Mouse (Mus musculus) limb, embryonic 11.5 days (tissue): ENCODE data around the gene Esyt3. TPM values are rescaled to one million over a fixed set of nuclear protein-coding genes. Genes with fewer than 3 reads are reported as not detected.

Source experiments
- ATAC-seq: fragments of 200-750 bp; cut with Nextera tagmentation; 2 replicates; pipeline ENCODE4 v1.8.0; 2017; ENCODE audit warnings: low read depth; ENCODE audit not compliant: insufficient number of reproducible peaks, low FRiP score, low TSS enrichment
- DNase-seq: peaks from one replicate; pipeline ENCODE4 v3.0.0-alpha.2; 2015; ENCODE audit warnings: low spot score
- H3K27ac ChIP-seq: fragments of 300-500 bp; sonication (generic); replicated peaks from 2 replicates; pipeline ENCODE4 v1.5.1; 2014; ENCODE audit warnings: low read depth, mild to moderate bottlenecking, low read length
- H3K27me3 ChIP-seq: fragments of 300-500 bp; sonication (generic); 2 replicates; pipeline ENCODE4 v1.6.1; 2014; ENCODE audit warnings: mild to moderate bottlenecking, low read length, mixed read lengths; ENCODE audit not compliant: control insufficient read depth, insufficient read depth
- H3K36me3 ChIP-seq: fragments of 300-500 bp; sonication (generic); 2 replicates; pipeline ENCODE4 v1.6.1; 2014; ENCODE audit warnings: mild to moderate bottlenecking, low read length, moderate library complexity, mixed read lengths; ENCODE audit not compliant: control insufficient read depth, insufficient read depth
- H3K4me1 ChIP-seq: fragments of 300-500 bp; sonication (generic); 2 replicates; pipeline ENCODE4 v1.6.1; 2014; ENCODE audit warnings: low read length, mixed read lengths; ENCODE audit not compliant: control insufficient read depth, insufficient read depth
- H3K4me2 ChIP-seq: fragments of 300-500 bp; sonication (generic); 2 replicates; pipeline ENCODE4 v1.6.1; 2014; ENCODE audit warnings: low read depth, mild to moderate bottlenecking, moderate library complexity; ENCODE audit not compliant: severe bottlenecking
- H3K4me3 ChIP-seq: fragments of 300-500 bp; sonication (generic); 2 replicates; pipeline ENCODE4 v1.5.1; 2014; ENCODE audit warnings: low read depth, low read length
- H3K9ac ChIP-seq: fragments of 300-500 bp; sonication (generic); 2 replicates; pipeline ENCODE4 v1.6.1; 2014; ENCODE audit warnings: mild to moderate bottlenecking, low read length
- H3K9me3 ChIP-seq: fragments of 300-500 bp; sonication (generic); 2 replicates; pipeline ENCODE4 v1.6.1; 2016; ENCODE audit warnings: low read length; ENCODE audit not compliant: control insufficient read depth
- WGBS: fragments of 180-500 bp; shearing (Covaris S2); extraction: QIAGEN DNeasy Blood & Tissue Kit; methylation state at CpG from one replicate; pipeline ENCODE4 v1.1.7; 2014; 5-methylcytosine and 5-hydroxymethylcytosine counted together
- polyA plus RNA-seq: library from polyadenylated mRNA; unstranded; fragments of >200 nt; fragmentation: Nextera tagmentation; extraction: Ambion mirVana; gene quantifications from 2 replicates; pipeline ENCODE4 v1.2.1, GENCODE M21; 2014

Gene Esyt3
- polyA plus RNA-seq = 0.13 and 0.34 TPM in 2 replicates

DNA sequence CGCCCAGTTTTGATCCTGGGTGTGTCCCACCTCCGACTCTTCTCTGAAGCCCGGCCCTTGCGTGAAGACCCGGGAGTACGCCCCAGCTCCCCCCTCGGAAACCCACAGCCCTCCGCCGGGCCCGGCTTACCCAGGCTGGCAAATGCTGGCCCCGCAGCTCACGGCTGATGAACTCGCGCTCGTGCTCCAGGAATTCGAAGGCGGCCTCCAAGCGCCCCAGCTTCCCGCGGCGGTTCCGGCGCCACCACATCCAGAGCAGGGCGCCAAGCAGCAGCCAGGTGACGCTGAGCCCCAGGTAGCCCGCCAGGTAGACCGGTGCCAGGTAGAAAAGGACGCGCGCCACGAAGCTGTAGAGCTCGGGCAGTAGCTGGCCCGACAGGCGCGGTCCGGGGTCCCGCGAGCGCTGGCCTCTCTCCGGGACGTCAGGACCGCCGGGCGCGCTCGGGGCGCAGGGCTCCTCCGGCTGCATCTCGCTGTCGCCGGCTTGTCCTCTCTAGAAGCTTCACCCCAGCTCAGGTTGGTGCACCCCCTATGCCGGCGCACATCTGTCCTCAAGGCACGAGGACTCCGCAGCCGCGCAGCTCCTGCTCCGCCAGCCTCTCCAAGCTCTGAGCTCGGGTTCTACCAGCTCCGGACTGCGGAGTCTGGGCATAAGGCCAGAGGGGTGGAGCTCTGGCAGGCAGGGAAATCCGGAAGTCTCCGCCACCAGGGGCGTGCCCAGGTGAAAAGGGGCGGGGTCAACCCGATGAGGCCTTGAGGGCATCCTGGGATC is at the start of gene Esyt3:
TSS of gene Esyt3 (minus strand) at position 637 of the 772 bp plus-strand sequence.
- Histone ChIP-seq H3K27me3 (peaks cover 36% of the 10 kb centered on the region), H3K36me3 (no peaks in the 10 kb centered on the region), H3K27ac (no peak within 1 kb of the TSS), H3K4me2 (peak within 1 kb of the TSS; percentile 89), H3K9me3 (no peaks in the 10 kb centered on the region), H3K4me3 (peak within 1 kb of the TSS; percentile 39), H3K9ac (peak within 1 kb of the TSS; percentile 34; the same call in 1 of the 2 replicates), H3K4me1 (peaks cover 6% of the 10 kb centered on the region; the same call in 1 of the 2 replicates)
- ATAC-seq (peak; percentile 61; the same call in 1 of the 2 replicates), DNase-seq (peak; percentile 62)
- WGBS = under 1% methylated on average over 58 of the region's 66 CpGs

DNA sequence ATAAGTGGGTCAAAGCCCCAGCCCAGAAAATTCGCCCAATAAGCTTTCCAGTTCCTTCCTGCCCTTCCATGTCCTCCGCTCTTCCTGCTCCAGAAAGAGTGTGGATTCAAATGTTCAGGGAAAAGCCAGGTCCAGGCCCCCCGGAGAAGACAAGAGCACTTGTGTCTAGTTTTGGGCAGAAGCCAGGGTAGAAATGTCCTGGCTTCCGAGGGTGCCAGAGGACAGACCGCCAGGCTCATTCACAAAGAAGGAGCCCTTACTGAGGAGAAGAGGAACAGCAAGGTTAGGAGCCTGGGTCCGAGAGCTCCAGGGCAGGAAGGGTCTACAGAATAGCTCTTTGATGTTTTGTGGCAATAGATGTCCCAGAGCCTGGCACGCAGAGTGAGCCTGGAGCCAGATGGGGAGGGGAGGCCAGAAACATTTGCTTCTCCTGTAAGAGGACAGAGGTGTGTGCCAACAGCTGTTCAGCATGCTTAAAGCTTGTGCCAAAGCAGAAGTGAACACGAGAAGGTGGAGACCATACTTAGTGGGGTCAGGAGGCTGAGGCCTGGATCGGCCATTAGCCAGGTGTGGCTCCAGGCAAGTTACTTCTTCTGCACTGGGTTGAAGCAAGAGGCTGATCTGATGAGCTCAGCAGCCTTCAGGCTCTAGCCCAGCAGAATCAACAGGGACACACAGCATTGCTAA is 43.1 kb upstream of the Esyt3 start:
- Histone ChIP-seq H3K4me1 (no peaks in the 10 kb centered on the region), H3K27me3 (no peaks in the 10 kb centered on the region), H3K27ac (no peak overlapping the region), H3K4me2 (no peak overlapping the region), H3K9ac (no peak overlapping the region), H3K36me3 (no peaks in the 10 kb centered on the region), H3K4me3 (no peak overlapping the region), H3K9me3 (no peaks in the 10 kb centered on the region)
- WGBS = 76% methylated on average over 9 of the region's 9 CpGs
- no peak for DNase-seq
- no peak for ATAC-seq

DNA sequence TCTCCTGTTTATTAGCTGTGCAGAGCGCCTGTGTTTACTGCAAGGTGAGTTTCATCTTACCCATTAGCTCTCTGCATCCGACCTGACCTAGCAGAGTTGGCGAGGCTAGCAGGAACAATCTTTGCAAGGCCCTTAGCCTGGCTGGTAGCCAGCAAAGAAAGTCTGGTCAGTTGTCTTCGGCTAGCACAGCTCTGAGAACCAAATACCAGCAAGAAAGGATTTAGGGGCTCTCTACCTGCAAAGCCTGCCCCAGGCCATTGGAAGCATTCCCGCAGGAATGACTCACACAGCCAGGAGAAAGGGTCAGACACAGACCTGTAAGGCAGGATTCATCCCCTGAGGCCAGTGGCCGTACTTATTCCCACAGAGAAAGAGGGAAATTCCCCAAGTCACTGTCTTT is 42.4 kb upstream of the Esyt3 start:
- no peaks in the 10 kb centered on the region for H3K27me3 ChIP-seq
- no peaks in the 10 kb centered on the region for H3K4me1 ChIP-seq
- no peak overlapping the region for H3K4me3 ChIP-seq
- H3K27ac ChIP-seq = no peak overlapping the region
- no peak overlapping the region for H3K9ac ChIP-seq
- ATAC-seq = no peak
- 69% methylated on average over 6 of the region's 6 CpGs for WGBS
- H3K4me2 ChIP-seq = no peak overlapping the region
- H3K36me3 ChIP-seq = no peaks in the 10 kb centered on the region
- H3K9me3 ChIP-seq = no peaks in the 10 kb centered on the region
- no peak for DNase-seq

GRCm38 (mm10) chr9:99397056-99397815 is 38.9 kb upstream of the Esyt3 start:
- DNase-seq = no peak
- H3K9me3 ChIP-seq = no peaks in the 10 kb centered on the region
- H3K4me2 ChIP-seq = no peak overlapping the region
- ATAC-seq = no peak
- H3K4me1 ChIP-seq = no peaks in the 10 kb centered on the region
- H3K27me3 ChIP-seq = no peaks in the 10 kb centered on the region
- no peak overlapping the region for H3K9ac ChIP-seq
- H3K36me3 ChIP-seq = no peaks in the 10 kb centered on the region
- no peak overlapping the region for H3K27ac ChIP-seq
- WGBS = 86% methylated on average over 13 of the region's 13 CpGs
- H3K4me3 ChIP-seq = no peak overlapping the region

- no peak overlapping the region for H3K4me3 ChIP-seq
- no peak for DNase-seq
- no peaks in the 10 kb centered on the region for H3K36me3 ChIP-seq
- H3K9ac ChIP-seq = no peak overlapping the region
- ATAC-seq = 0 out of 2 replicates have a peak, but pooled peaks have one; percentile 32
- no peak overlapping the region for H3K4me2 ChIP-seq
- WGBS = 87% methylated on average over 11 of the region's 11 CpGs
- H3K9me3 ChIP-seq = no peaks in the 10 kb centered on the region
- H3K4me1 ChIP-seq = no peaks in the 10 kb centered on the region
- H3K27me3 ChIP-seq = no peaks in the 10 kb centered on the region
- no peak overlapping the region for H3K27ac ChIP-seq
These were observed 36.0 kb upstream of the Esyt3 start for GRCm38 (mm10) chr9:99394366-99394765.

DNA sequence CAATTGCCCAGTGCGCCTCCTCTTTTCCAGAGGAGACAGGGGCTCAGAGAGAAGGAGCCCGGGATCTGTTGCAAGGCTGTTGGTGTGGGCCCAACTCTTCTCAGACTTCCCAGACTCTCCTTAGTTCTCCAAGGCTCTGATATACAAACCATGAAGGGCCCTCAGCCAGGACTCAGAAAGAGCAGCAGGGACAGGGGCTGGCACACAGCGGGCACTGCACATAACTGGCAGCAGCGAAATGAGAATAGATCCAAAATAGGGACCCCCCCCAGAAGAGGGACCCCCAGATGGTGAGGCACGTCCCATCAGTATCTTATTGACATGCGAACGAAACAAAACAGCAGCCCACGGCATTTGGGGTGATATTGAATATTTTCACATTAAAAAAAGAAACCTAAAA is 34.8 kb upstream of the Esyt3 start:
- Histone ChIP-seq H3K27me3 (no peaks in the 10 kb centered on the region), H3K36me3 (no peaks in the 10 kb centered on the region), H3K9me3 (no peaks in the 10 kb centered on the region), H3K4me1 (no peaks in the 10 kb centered on the region), H3K4me2 (no peak overlapping the region), H3K4me3 (no peak overlapping the region), H3K9ac (no peak overlapping the region), H3K27ac (no peak overlapping the region)
- 93% methylated on average over 8 of the region's 8 CpGs for WGBS
- no peak for DNase-seq
- no peak for ATAC-seq

DNA sequence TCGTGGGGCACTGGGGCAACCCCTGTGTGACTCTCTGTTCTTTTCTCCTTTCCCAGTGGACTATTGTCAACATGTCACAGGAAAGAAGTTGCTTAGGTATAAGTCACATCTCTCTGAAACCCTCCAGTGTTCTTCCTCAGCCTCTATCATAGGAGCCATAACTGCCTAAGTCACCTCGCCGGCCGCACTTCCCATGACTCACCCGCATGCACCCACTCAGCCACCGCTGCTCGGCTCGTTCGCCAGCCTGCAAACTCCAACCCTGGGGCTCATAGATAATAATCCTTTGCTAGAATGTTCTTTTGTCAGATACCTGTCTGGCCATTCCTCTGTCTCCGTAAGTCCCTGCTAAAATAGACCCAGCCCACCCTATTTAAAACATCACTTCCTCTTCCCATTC is 33.2 kb upstream of the Esyt3 start:
- no peak overlapping the region for H3K4me2 ChIP-seq
- no peaks in the 10 kb centered on the region for H3K36me3 ChIP-seq
- H3K4me3 ChIP-seq = no peak overlapping the region
- H3K27me3 ChIP-seq = no peaks in the 10 kb centered on the region
- no peak for ATAC-seq
- 97% methylated on average over 10 of the region's 10 CpGs for WGBS
- H3K9me3 ChIP-seq = no peaks in the 10 kb centered on the region
- H3K27ac ChIP-seq = no peak overlapping the region
- H3K4me1 ChIP-seq = no peaks in the 10 kb centered on the region
- no peak overlapping the region for H3K9ac ChIP-seq
- no peak for DNase-seq

DNA sequence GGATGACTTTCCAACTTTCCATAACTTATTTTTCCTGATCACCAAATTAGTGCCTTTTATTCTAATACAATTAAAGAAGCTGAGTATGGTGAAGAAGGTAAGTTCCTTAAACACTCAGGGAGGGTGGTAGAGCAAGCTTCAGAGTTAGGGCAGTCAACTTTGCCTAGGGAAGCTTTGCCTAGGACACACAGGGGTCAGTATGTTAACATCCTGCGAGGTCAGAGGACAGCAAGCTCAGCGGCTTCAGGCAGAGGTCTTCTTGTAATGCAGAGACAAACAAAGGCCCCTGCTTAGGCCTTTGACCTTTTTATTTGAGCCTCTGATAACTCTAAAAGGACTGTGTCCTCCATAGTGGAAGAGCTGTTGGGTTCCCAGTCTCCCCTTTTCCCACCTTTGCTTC is 32.4 kb upstream of the Esyt3 start:
- H3K9me3 ChIP-seq = no peaks in the 10 kb centered on the region
- H3K27me3 ChIP-seq = no peaks in the 10 kb centered on the region
- H3K36me3 ChIP-seq = no peaks in the 10 kb centered on the region
- ATAC-seq = no peak
- no peak overlapping the region for H3K9ac ChIP-seq
- no peak overlapping the region for H3K4me2 ChIP-seq
- H3K4me3 ChIP-seq = no peak overlapping the region
- DNase-seq = no peak
- 67% methylated on average over 2 of the region's 2 CpGs for WGBS
- H3K27ac ChIP-seq = no peak overlapping the region
- no peaks in the 10 kb centered on the region for H3K4me1 ChIP-seq
